In genomic region chr2:9877966-9878563, GRCm38 (mm10) we compare ENCODE assay signal across 9 mouse cellular contexts. TPM values are rescaled to one million over a fixed set of nuclear protein-coding genes. Genes with fewer than 3 reads are reported as not detected.
DNase-seq lines count a peak whose midpoint lies in the region; ATAC-seq and TF ChIP-seq lines count a peak whose summit lies in the region.
"Had no signal": no experiment of that assay in that cellular context is flagged by ENCODE, and none has a peak within 500 bp of the region (broad histone marks: within the 10 kb centered on the region; RNA-seq: fewer than 3 reads in every experiment).

No protein-coding gene starts in this region.

- peaks cover 4% of the 10 kb centered on the region; the same call in 1 of the 2 replicates for H3K4me1 ChIP-seq in forebrain, embryonic 14.5 days (ENCODE audit: control insufficient read depth, insufficient read depth, low read length)
- peaks cover 30% of the 10 kb centered on the region for H3K4me1 ChIP-seq in liver, postnatal 0 days (ENCODE audit: insufficient read depth)

- no peak overlapping the region for H3K9ac ChIP-seq in forebrain, embryonic 14.5 days (ENCODE audit: low read length)
- H3K9ac ChIP-seq in liver, postnatal 0 days (replicated peaks): peak overlapping the region; percentile 50

- no peak for TF ChIP-seq CTCF in liver, postnatal 0 days (IDR thresholded peaks at IDR 0.05; ENCODE audit: low read depth)

- H3K36me3 ChIP-seq in forebrain, embryonic 14.5 days (ENCODE audit: control insufficient read depth, insufficient read depth, low read length): no peaks in the 10 kb centered on the region
- H3K36me3 ChIP-seq in liver, postnatal 0 days (replicated peaks; ENCODE audit: insufficient read depth, low read length): no peaks in the 10 kb centered on the region

- H3K4me2 ChIP-seq in forebrain, embryonic 14.5 days (ENCODE audit: low read length): peak overlapping the region; percentile 62
- peak overlapping the region; percentile 97 for H3K4me2 ChIP-seq in liver, postnatal 0 days (ENCODE audit: low read depth, low read length)

- H3K9me3 ChIP-seq in forebrain, embryonic 14.5 days (replicated peaks; ENCODE audit: control insufficient read depth, low read length): no peaks in the 10 kb centered on the region
- H3K9me3 ChIP-seq in liver, postnatal 0 days (ENCODE audit: low read length): no peaks in the 10 kb centered on the region

- WGBS in forebrain, embryonic 14.5 days: under 1% methylated on average over 19 of the region's 19 CpGs
- WGBS in liver, postnatal 0 days (ENCODE audit: insufficient replicate concordance): 2% methylated on average over 19 of the region's 19 CpGs

- peaks cover 88% of the 10 kb centered on the region for H3K27me3 ChIP-seq in forebrain, embryonic 14.5 days (replicated peaks; ENCODE audit: control insufficient read depth, insufficient read depth, low read length)
- H3K27me3 ChIP-seq in liver, postnatal 0 days (ENCODE audit: insufficient read depth, low read length): peaks cover 85% of the 10 kb centered on the region

- DNase-seq in embryo, embryonic 9.5 days (ENCODE audit: extremely low spot score): peak; percentile 51
- no peak for DNase-seq in embryo, embryonic 10 days (ENCODE audit: low spot score)
- DNase-seq in 416B (ENCODE audit: low read depth): peak; percentile 11
- no peak for DNase-seq in forebrain, embryonic 14.5 days (ENCODE audit: low spot score)
- DNase-seq in liver, postnatal 0 days: no peak
- DNase-seq in thymus, postnatal 36 days: peak; percentile 61 to 64
- no peak for DNase-seq in spleen, postnatal 36 days (ENCODE audit: low spot score in 2 of 2)
- DNase-seq in gastrocnemius, postnatal 25 days: no peak

- peak overlapping the region; percentile 31 for H3K4me3 ChIP-seq in forebrain, embryonic 14.5 days (ENCODE audit: low read depth, low read length)
- H3K4me3 ChIP-seq in liver, postnatal 0 days (ENCODE audit: low read depth, low read length): peak overlapping the region; percentile 62

- ATAC-seq in forebrain, embryonic 14.5 days: no peak
- no peak for ATAC-seq in liver, postnatal 0 days

- no peak overlapping the region for H3K27ac ChIP-seq in forebrain, embryonic 14.5 days (ENCODE audit: low read depth, low read length)
- no peak overlapping the region for H3K27ac ChIP-seq in liver, postnatal 0 days (ENCODE audit: low read depth)

- TF ChIP-seq EP300 in liver, postnatal 0 days (IDR thresholded peaks at IDR 0.05; ENCODE audit: low read depth): no peak

RNA-seq across cellular contexts. Expression of gene 4930412O13Rik, which starts 3.0 kb away (rescaled TPM):
- 0.19 TPM in 1 of 2 replicates, not detected in the other for polyA plus RNA-seq in forebrain, embryonic 14.5 days (2014; fragmentation: Nextera tagmentation; extraction: Ambion mirVana)
- polyA plus RNA-seq in liver, postnatal 0 days (2015; fragmentation: Nextera tagmentation; extraction: Ambion mirVana): not detected in 2 replicates
- total RNA-seq in gastrocnemius, postnatal 25 days (2021): not detected
- total RNA-seq: hematopoietic stem cell, adult 5-6 weeks had no signal

RNA-seq across cellular contexts. Expression of gene 9230102O04Rik, which starts 11.3 kb away (rescaled TPM):
- 0.24 TPM in 1 of 2 replicates, not detected in the other for polyA plus RNA-seq in forebrain, embryonic 14.5 days (2014; fragmentation: Nextera tagmentation; extraction: Ambion mirVana)
- not detected in 2 replicates for polyA plus RNA-seq in liver, postnatal 0 days (2015; fragmentation: Nextera tagmentation; extraction: Ambion mirVana)
- total RNA-seq in gastrocnemius, postnatal 25 days (2021): not detected
- total RNA-seq: hematopoietic stem cell, adult 5-6 weeks had no signal

RNA-seq across cellular contexts. Expression of gene Gata3, which starts 11.8 kb away (rescaled TPM):
- 1.4 and 2.2 TPM in 2 replicates for polyA plus RNA-seq in forebrain, embryonic 14.5 days (2014; fragmentation: Nextera tagmentation; extraction: Ambion mirVana)
- polyA plus RNA-seq in liver, postnatal 0 days (2015; fragmentation: Nextera tagmentation; extraction: Ambion mirVana): 1.1 and 1.3 TPM in 2 replicates
- under 1 TPM; 0.43 to 0.54 TPM for total RNA-seq in gastrocnemius, postnatal 25 days (2021)

Comparison
In these comparisons a context has a peak if more than half of its experiments do, and no peak if none do; other contexts are left out.
1. DNase-seq: peak in embryo, embryonic 9.5 days (single experiment), 416B (single experiment) and thymus, postnatal 36 days (2 of 2); none in embryo, embryonic 10 days (single experiment), forebrain, embryonic 14.5 days (single experiment), liver, postnatal 0 days (single experiment), spleen, postnatal 36 days (0 of 2) and gastrocnemius, postnatal 25 days (single experiment).